Mouse (Mus musculus) spleen, adult 2 months (tissue): ENCODE measurements around the gene Zfp217.

Source experiments
- CTCF ChIP-seq: fragments of 200-500 bp; IDR thresholded peaks from 2 replicates; pipeline ENCODE4 v1.5.1; 2011; ENCODE audit warnings: mild to moderate bottlenecking, inconsistent platforms; ENCODE audit not compliant: insufficient read depth, insufficient read length, insufficient replicate concordance; ENCODE audit errors: extremely low read depth
- POLR2A ChIP-seq: fragments of 200-500 bp; IDR thresholded peaks from 2 replicates; pipeline ENCODE4 v1.6.1; 2011; ENCODE audit warnings: low read depth, low read length, inconsistent platforms

- TF ChIP-seq POLR2A (no peak), CTCF (no peak)
Observed at GRCm38 (mm10) chr2:170122197-170122596, 25.7 kb downstream of the Zfp217 start.
